Mouse (Mus musculus) liver, embryonic 12.5 days (tissue): ENCODE results near the gene Rpgrip1l. TPM values are rescaled to one million over a fixed set of nuclear protein-coding genes. Genes with fewer than 3 reads are reported as not detected.

Source experiments
- ATAC-seq: fragments of 200-750 bp; cut with Nextera tagmentation; 2 replicates; pipeline ENCODE4 v1.8.0; 2017; ENCODE audit warnings: moderate number of reproducible peaks, mild to moderate bottlenecking, moderate library complexity
- H3K27ac ChIP-seq: fragments of 300-500 bp; sonication (generic); 2 replicates; pipeline ENCODE4 v1.5.1; 2016; ENCODE audit warnings: mild to moderate bottlenecking
- H3K27me3 ChIP-seq: fragments of 300-500 bp; sonication (generic); replicated peaks from 2 replicates; pipeline ENCODE4 v1.6.1; 2016; ENCODE audit warnings: mild to moderate bottlenecking, moderate library complexity
- H3K36me3 ChIP-seq: fragments of 300-500 bp; sonication (generic); 2 replicates; pipeline ENCODE4 v1.6.1; 2016; ENCODE audit warnings: mild to moderate bottlenecking, moderate library complexity
- H3K4me1 ChIP-seq: fragments of 300-500 bp; sonication (generic); 2 replicates; pipeline ENCODE4 v1.6.1; 2016
- H3K4me2 ChIP-seq: fragments of 300-500 bp; sonication (generic); 2 replicates; pipeline ENCODE4 v1.6.1; 2016; ENCODE audit warnings: mild to moderate bottlenecking, moderate library complexity
- H3K4me3 ChIP-seq: fragments of 300-500 bp; sonication (generic); 2 replicates; pipeline ENCODE4 v1.5.1; 2016; ENCODE audit warnings: mild to moderate bottlenecking, moderate library complexity
- H3K9ac ChIP-seq: fragments of 300-500 bp; sonication (generic); 2 replicates; pipeline ENCODE4 v1.6.1; 2016; ENCODE audit warnings: mild to moderate bottlenecking, moderate library complexity
- H3K9me3 ChIP-seq: fragments of 300-500 bp; sonication (generic); replicated peaks from 2 replicates; pipeline ENCODE4 v1.6.1; 2016; ENCODE audit warnings: mild to moderate bottlenecking, moderate library complexity
- WGBS: fragments of 180-500 bp; shearing (Covaris S2); methylation state at CpG from one replicate; pipeline ENCODE4 v1.1.7; 2016; ENCODE audit not compliant: insufficient replicate concordance; 5-methylcytosine and 5-hydroxymethylcytosine counted together
- polyA plus RNA-seq: library from polyadenylated mRNA; unstranded; fragments of >200 nt; fragmentation: Nextera tagmentation; extraction: Ambion mirVana; gene quantifications from 2 replicates; pipeline ENCODE4 v1.2.1, GENCODE M21; 2016

Gene Rpgrip1l
- polyA plus RNA-seq, 1 experiment from 2014 or later, result 3.5 TPM

GRCm38 (mm10) chr8:91261598-91261997 is 51.5 kb downstream of the Rpgrip1l start:
- H3K27me3 ChIP-seq, result no peaks in the 10 kb centered on the region
- H3K4me1 ChIP-seq, result no peaks in the 10 kb centered on the region
- ATAC-seq, result no peak
- H3K4me2 ChIP-seq, result no peak overlapping the region
- no peak overlapping the region for H3K4me3 ChIP-seq
- 61% methylated on average over 2 of the region's 2 CpGs for WGBS
- H3K27ac ChIP-seq, result no peak overlapping the region
- no peaks in the 10 kb centered on the region for H3K9me3 ChIP-seq
- no peaks in the 10 kb centered on the region for H3K36me3 ChIP-seq
- H3K9ac ChIP-seq, result no peak overlapping the region

GRCm38 (mm10) chr8:91250966-91251365 is 62.1 kb downstream of the Rpgrip1l start:
- no peaks in the 10 kb centered on the region for H3K9me3 ChIP-seq
- no peak overlapping the region for H3K4me2 ChIP-seq
- whole genome bisulfite sequencing, result 33% methylated on average over 6 of the region's 6 CpGs
- no peak overlapping the region for H3K9ac ChIP-seq
- H3K27me3 ChIP-seq, result no peaks in the 10 kb centered on the region
- H3K4me1 ChIP-seq, result 0 out of 2 replicates have a peak, but pooled peaks cover 5% of the 10 kb centered on the region
- H3K27ac ChIP-seq, result no peak overlapping the region
- ATAC-seq, result no peak
- peaks cover 4% of the 10 kb centered on the region for H3K36me3 ChIP-seq
- H3K4me3 ChIP-seq, result no peak overlapping the region

GRCm38 (mm10) chr8:91249758-91250466 is 63.1 kb downstream of the Rpgrip1l start:
- WGBS, result 73% methylated on average over 9 of the region's 9 CpGs
- Histone ChIP-seq H3K4me1 (0 out of 2 replicates have a peak, but pooled peaks cover 5% of the 10 kb centered on the region), H3K9ac (no peak overlapping the region), H3K4me3 (no peak overlapping the region), H3K27ac (no peak overlapping the region), H3K36me3 (peaks cover 4% of the 10 kb centered on the region), H3K27me3 (no peaks in the 10 kb centered on the region), H3K9me3 (no peaks in the 10 kb centered on the region), H3K4me2 (no peak overlapping the region)
- ATAC-seq, result no peak

- H3K9ac ChIP-seq, result no peak overlapping the region
- peaks cover 4% of the 10 kb centered on the region for H3K36me3 ChIP-seq
- ATAC-seq, result no peak
- 0 out of 2 replicates have a peak, but pooled peaks cover 4% of the 10 kb centered on the region for H3K4me1 ChIP-seq
- 64% methylated on average over 4 of the region's 4 CpGs for WGBS
- H3K4me2 ChIP-seq, result no peak overlapping the region
- H3K4me3 ChIP-seq, result no peak overlapping the region
- H3K27me3 ChIP-seq, result no peaks in the 10 kb centered on the region
- no peak overlapping the region for H3K27ac ChIP-seq
- no peaks in the 10 kb centered on the region for H3K9me3 ChIP-seq
These were observed 67.1 kb downstream of the Rpgrip1l start for GRCm38 (mm10) chr8:91245821-91246454.

- H3K4me3 ChIP-seq, result no peak overlapping the region
- no peaks in the 10 kb centered on the region for H3K36me3 ChIP-seq
- no peak overlapping the region for H3K4me2 ChIP-seq
- H3K9ac ChIP-seq, result no peak overlapping the region
- H3K27me3 ChIP-seq, result no peaks in the 10 kb centered on the region
- H3K4me1 ChIP-seq, result no peaks in the 10 kb centered on the region
- ATAC-seq, result no peak
- 61% methylated on average over 1 of the region's 1 CpGs for WGBS
- no peak overlapping the region for H3K27ac ChIP-seq
- H3K9me3 ChIP-seq, result no peaks in the 10 kb centered on the region
These were observed 70.3 kb downstream of the Rpgrip1l start for GRCm38 (mm10) chr8:91242721-91243120.

- 50% methylated on average over 8 of the region's 8 CpGs for WGBS
- no peak overlapping the region for H3K4me3 ChIP-seq
- H3K9me3 ChIP-seq, result no peaks in the 10 kb centered on the region
- no peaks in the 10 kb centered on the region for H3K4me1 ChIP-seq
- H3K27ac ChIP-seq, result no peak overlapping the region
- no peak for ATAC-seq
- H3K27me3 ChIP-seq, result no peaks in the 10 kb centered on the region
- no peak overlapping the region for H3K4me2 ChIP-seq
- H3K9ac ChIP-seq, result no peak overlapping the region
- H3K36me3 ChIP-seq, result no peaks in the 10 kb centered on the region
These were observed 71.1 kb downstream of the Rpgrip1l start for GRCm38 (mm10) chr8:91241873-91242519.

- Histone ChIP-seq H3K27ac (no peak overlapping the region), H3K4me1 (no peaks in the 10 kb centered on the region), H3K27me3 (no peaks in the 10 kb centered on the region), H3K9ac (no peak overlapping the region), H3K9me3 (no peaks in the 10 kb centered on the region), H3K4me3 (no peak overlapping the region), H3K36me3 (no peaks in the 10 kb centered on the region), H3K4me2 (no peak overlapping the region)
- no peak for ATAC-seq
- WGBS, result 68% methylated on average over 5 of the region's 5 CpGs
These were observed 71.7 kb downstream of the Rpgrip1l start for GRCm38 (mm10) chr8:91241371-91241770.

- no peak for ATAC-seq
- Histone ChIP-seq H3K9ac (no peak overlapping the region), H3K36me3 (no peaks in the 10 kb centered on the region), H3K27me3 (no peaks in the 10 kb centered on the region), H3K4me2 (no peak overlapping the region), H3K9me3 (no peaks in the 10 kb centered on the region), H3K27ac (no peak overlapping the region), H3K4me3 (no peak overlapping the region), H3K4me1 (no peaks in the 10 kb centered on the region)
- 71% methylated on average over 2 of the region's 2 CpGs for WGBS
These were observed 75.9 kb downstream of the Rpgrip1l start for GRCm38 (mm10) chr8:91237191-91237590.

- Histone ChIP-seq H3K9me3 (no peaks in the 10 kb centered on the region), H3K36me3 (0 out of 2 replicates have a peak, but pooled peaks cover 3% of the 10 kb centered on the region), H3K27ac (no peak overlapping the region), H3K4me3 (no peak overlapping the region), H3K27me3 (no peaks in the 10 kb centered on the region), H3K4me1 (no peaks in the 10 kb centered on the region), H3K4me2 (no peak overlapping the region), H3K9ac (no peak overlapping the region)
- ATAC-seq, result no peak
- 81% methylated on average over 2 of the region's 2 CpGs for WGBS
These were observed 79.0 kb downstream of the Rpgrip1l start for GRCm38 (mm10) chr8:91234097-91234496.

GRCm38 (mm10) chr8:91227421-91227841 is 85.6 kb downstream of the Rpgrip1l start:
- Histone ChIP-seq H3K9me3 (no peaks in the 10 kb centered on the region), H3K4me3 (no peak overlapping the region), H3K36me3 (0 out of 2 replicates have a peak, but pooled peaks cover 3% of the 10 kb centered on the region), H3K27ac (no peak overlapping the region), H3K4me1 (peaks cover 8% of the 10 kb centered on the region; the same call in 1 of the 2 replicates), H3K9ac (no peak overlapping the region), H3K4me2 (no peak overlapping the region), H3K27me3 (no peaks in the 10 kb centered on the region)
- no peak for ATAC-seq
- WGBS, result 82% methylated on average over 7 of the region's 7 CpGs

- no peak overlapping the region for H3K4me2 ChIP-seq
- ATAC-seq, result no peak
- H3K4me3 ChIP-seq, result no peak overlapping the region
- peaks cover 8% of the 10 kb centered on the region; the same call in 1 of the 2 replicates for H3K4me1 ChIP-seq
- H3K27ac ChIP-seq, result no peak overlapping the region
- no peaks in the 10 kb centered on the region for H3K36me3 ChIP-seq
- H3K27me3 ChIP-seq, result no peaks in the 10 kb centered on the region
- WGBS, result 66% methylated on average over 7 of the region's 7 CpGs
- no peak overlapping the region for H3K9ac ChIP-seq
- no peaks in the 10 kb centered on the region for H3K9me3 ChIP-seq
These were observed 88.8 kb downstream of the Rpgrip1l start for GRCm38 (mm10) chr8:91224227-91224626.

- 73% methylated on average over 2 of the region's 2 CpGs for WGBS
- Histone ChIP-seq H3K27ac (no peak overlapping the region), H3K9me3 (no peaks in the 10 kb centered on the region), H3K4me2 (no peak overlapping the region), H3K36me3 (no peaks in the 10 kb centered on the region), H3K4me3 (no peak overlapping the region), H3K27me3 (no peaks in the 10 kb centered on the region), H3K9ac (no peak overlapping the region), H3K4me1 (no peaks in the 10 kb centered on the region)
- no peak for ATAC-seq
These were observed 91.2 kb downstream of the Rpgrip1l start for GRCm38 (mm10) chr8:91221841-91222240.
